Mouse (Mus musculus) embryonic facial prominence, embryonic 10.5 days (tissue): Measurements from ENCODE around the gene Pcbp2. TPM values are rescaled to one million over a fixed set of nuclear protein-coding genes. Genes with fewer than 3 reads are reported as not detected.

Source experiments
- DNase-seq: peaks from one replicate; pipeline ENCODE4 v3.0.0-alpha.2; 2017; ENCODE audit warnings: low spot score
- H3K27ac ChIP-seq: fragments of 300-500 bp; sonication (generic); replicated peaks from 2 replicates; pipeline ENCODE4 v1.5.1; 2016; ENCODE audit warnings: mild to moderate bottlenecking
- H3K27me3 ChIP-seq: fragments of 300-500 bp; sonication (generic); replicated peaks from 2 replicates; pipeline ENCODE4 v1.6.1; 2016; ENCODE audit warnings: low read depth, mild to moderate bottlenecking; ENCODE audit not compliant: poor library complexity, severe bottlenecking
- H3K36me3 ChIP-seq: fragments of 300-500 bp; sonication (generic); replicated peaks from 2 replicates; pipeline ENCODE4 v1.6.1; 2016; ENCODE audit warnings: mild to moderate bottlenecking, moderate library complexity
- H3K4me1 ChIP-seq: fragments of 300-500 bp; sonication (generic); 2 replicates; pipeline ENCODE4 v1.6.1; 2016
- H3K4me3 ChIP-seq: fragments of 300-500 bp; sonication (generic); 2 replicates; pipeline ENCODE4 v1.5.1; 2016; ENCODE audit warnings: mild to moderate bottlenecking, moderate library complexity
- H3K9me3 ChIP-seq: fragments of 300-500 bp; sonication (generic); 2 replicates; pipeline ENCODE4 v1.6.1; 2016; ENCODE audit warnings: mild to moderate bottlenecking
- WGBS: fragments of 180-500 bp; shearing (Covaris S2); methylation state at CpG from one replicate; pipeline ENCODE4 v1.1.7; 2016; 5-methylcytosine and 5-hydroxymethylcytosine counted together
- polyA plus RNA-seq: library from polyadenylated mRNA; unstranded; fragments of >200 nt; fragmentation: Nextera tagmentation; extraction: Ambion mirVana; gene quantifications from 2 replicates; pipeline ENCODE4 v1.2.1, GENCODE M21; 2016

Pcbp2 gene
- polyA plus RNA-seq, 1 experiment from 2014 or later: 217 TPM

DNA sequence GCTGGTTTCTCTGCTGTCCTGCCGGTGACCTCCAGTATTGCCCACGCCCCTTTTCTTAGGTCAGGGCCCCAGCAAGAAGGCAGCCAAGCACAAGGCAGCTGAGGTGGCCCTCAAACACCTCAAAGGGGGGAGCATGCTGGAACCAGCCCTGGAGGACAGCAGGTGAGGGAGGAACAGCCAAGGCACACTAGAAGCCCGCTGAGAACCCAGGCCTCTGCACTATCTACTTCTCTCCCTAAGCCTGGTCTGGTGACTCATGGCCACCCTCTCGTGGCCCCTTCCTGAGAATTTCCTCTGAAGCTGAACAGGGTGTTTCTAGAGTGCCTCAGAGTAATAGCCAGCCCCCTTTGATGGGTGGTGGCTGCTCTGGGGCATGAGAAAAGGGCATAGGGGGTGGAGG lies 50.1 kb downstream of the Pcbp2 start:
- peaks cover 38% of the 10 kb centered on the region for H3K4me1 ChIP-seq
- 86% methylated on average over 4 of the region's 4 CpGs for WGBS
- H3K9me3 ChIP-seq: no peaks in the 10 kb centered on the region
- no peaks in the 10 kb centered on the region for H3K27me3 ChIP-seq
- no peak overlapping the region for H3K27ac ChIP-seq
- H3K4me3 ChIP-seq: peak overlapping the region; percentile 84; the same call in 1 of the 2 replicates
- H3K36me3 ChIP-seq: peaks cover 47% of the 10 kb centered on the region
- no peak for DNase-seq

DNA sequence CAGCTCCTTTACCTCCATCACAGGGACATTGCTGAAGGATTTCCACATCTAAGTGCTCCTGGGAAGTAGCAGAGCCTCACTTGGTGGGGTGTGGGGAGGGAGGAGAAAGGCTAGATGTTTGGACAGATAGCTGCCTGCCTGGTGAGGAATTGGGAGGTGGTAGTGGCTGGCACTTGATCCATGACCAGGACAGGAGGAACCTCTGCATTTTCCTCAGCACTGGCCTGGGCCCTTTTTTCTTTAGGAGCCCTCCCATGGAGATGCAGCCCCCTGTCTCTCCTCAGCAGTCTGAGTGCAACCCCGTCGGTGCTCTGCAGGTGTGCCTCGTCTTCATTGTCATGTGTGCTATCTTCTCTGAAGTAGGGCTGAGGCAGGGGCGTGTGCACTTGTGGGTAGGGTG lies 51.1 kb downstream of the Pcbp2 start:
- H3K4me1 ChIP-seq: peaks cover 28% of the 10 kb centered on the region
- peaks cover 56% of the 10 kb centered on the region for H3K36me3 ChIP-seq
- H3K27ac ChIP-seq: no peak overlapping the region
- WGBS: 89% methylated on average over 4 of the region's 4 CpGs
- DNase-seq: no peak
- no peaks in the 10 kb centered on the region for H3K27me3 ChIP-seq
- H3K9me3 ChIP-seq: no peaks in the 10 kb centered on the region
- H3K4me3 ChIP-seq: no peak overlapping the region

DNA sequence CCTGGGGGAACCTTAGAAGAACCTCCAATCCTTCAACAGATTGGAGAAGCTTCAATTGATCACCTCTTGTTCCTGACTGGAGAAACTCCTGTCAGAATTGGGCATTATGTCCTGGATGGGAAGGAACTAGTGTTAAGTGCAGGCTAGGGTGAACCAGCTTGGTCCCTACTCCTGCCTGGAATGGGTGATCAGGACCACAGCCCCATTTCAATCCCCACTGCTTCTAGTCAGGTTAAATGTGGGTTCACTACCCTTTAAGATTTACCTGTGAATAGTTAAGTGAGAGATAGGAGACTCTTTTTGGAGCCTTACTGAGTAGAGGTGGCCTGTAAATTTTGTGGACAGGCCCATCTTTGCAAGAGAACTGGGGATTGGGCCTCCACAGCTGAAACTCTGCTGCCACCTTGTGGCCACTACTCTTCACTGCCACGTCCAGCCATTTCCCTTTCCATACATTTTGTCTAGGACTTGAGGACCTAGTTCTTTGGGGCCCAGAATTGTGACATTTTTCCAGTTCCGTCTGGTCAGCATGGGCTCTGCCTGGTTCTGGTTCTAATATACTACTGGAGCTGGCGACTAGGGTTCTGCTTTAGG lies 54.6 kb downstream of the Pcbp2 start, which contains the start of gene Npff:
Gene Npff, minus strand, starts transcription at position 51 of the 594 bp plus-strand sequence.
- Histone ChIP-seq H3K9me3 (no peaks in the 10 kb centered on the region), H3K27ac (no peak within 1 kb of the TSS), H3K4me3 (no peak within 1 kb of the TSS), H3K4me1 (peaks cover 6% of the 10 kb centered on the region), H3K27me3 (no peaks in the 10 kb centered on the region), H3K36me3 (peaks cover 81% of the 10 kb centered on the region)
- 7% methylated on average over 3 of the region's 3 CpGs for WGBS
- DNase-seq: peak; percentile 83

DNA sequence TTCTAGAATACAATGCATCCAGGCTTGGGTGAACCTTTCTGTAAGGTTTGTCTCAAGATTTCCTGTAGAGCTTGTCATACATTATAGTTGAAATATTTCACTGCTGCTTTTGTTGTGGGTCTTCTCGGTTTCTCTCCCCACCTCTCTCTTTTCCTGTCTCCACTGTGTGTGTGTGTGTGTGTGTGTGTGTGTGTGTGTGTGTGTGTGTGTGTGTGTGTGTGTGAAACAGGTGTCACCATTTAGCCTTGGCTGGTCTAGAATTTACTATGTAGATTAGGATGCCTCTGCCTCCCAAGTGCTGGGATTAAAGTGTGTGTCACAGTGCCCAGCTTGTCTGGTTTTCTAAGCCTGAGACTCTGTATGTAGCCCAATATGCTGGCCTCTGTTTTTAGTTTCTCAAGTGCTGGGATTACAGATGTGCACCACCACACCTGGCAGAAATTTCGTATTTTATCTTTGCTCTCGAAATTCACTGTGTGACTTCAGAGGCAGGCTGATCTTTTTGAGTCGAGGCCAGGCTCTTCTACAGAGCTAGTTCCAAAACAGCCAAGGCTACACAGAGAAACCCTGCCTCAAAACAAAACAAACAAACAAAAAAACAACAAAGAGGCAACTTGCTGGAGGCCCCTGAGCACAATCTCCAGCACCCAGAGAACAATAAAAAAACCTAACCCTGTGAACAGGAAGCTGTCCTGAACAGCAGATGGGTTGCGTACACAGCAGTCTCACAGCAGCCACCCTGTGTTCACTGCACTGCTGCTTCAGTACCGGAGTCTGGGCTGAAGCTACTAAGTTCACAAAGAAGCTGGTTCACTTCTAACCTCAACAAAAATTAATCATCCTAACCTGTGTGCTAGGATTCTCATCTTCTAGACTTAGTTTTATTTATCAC lies 56.0 kb downstream of the Pcbp2 start:
- Histone ChIP-seq H3K4me3 (no peak overlapping the region), H3K9me3 (no peaks in the 10 kb centered on the region), H3K4me1 (no peaks in the 10 kb centered on the region), H3K27me3 (no peaks in the 10 kb centered on the region), H3K36me3 (peaks cover 80% of the 10 kb centered on the region), H3K27ac (no peak overlapping the region)
- WGBS: 85% methylated on average over 6 of the region's 6 CpGs
- DNase-seq: no peak

DNA sequence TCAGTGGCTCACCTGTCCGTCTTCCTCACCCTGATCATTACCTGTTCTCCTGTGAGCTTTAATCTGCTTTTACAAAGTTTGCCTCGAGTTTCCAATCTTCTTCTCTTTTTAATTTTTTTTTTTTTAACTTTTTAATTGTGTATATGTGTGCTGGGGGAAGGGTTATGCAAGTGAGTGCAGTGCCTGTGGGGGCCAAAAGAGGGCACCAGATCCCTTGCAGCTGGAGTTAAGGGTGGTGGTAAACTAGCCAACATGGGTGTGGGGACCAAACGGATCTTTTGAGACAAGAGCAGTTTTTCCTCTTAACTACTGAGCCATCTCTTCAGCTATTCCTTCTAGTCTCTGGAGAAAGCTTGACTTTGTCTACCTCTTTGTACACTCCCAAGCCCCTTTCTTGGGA lies 57.6 kb downstream of the Pcbp2 start:
- Histone ChIP-seq H3K27me3 (no peaks in the 10 kb centered on the region), H3K9me3 (no peaks in the 10 kb centered on the region), H3K4me1 (no peaks in the 10 kb centered on the region), H3K36me3 (peaks cover 79% of the 10 kb centered on the region), H3K4me3 (no peak overlapping the region), H3K27ac (no peak overlapping the region)
- no peak for DNase-seq
- WGBS: 80% methylated on average over 3 of the region's 3 CpGs

DNA sequence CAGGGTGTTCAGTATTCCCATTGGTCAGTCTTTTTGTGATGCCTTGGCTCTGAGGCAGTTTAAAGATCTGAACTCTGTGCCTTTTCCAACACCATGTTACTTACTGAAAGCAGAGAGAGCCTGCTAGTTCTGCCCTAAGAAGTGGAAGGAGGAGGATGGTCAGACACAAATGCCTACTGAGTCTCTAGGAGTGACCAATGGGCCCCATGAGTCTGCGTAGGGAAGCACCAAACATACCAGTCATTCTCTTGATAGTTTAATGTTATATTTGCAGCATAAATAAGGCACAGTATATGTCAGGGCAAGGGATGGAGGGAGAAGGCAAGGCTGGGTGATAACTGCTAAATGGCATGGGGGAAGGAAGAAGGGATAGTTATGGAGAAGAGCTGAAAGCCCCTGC lies 58.1 kb downstream of the Pcbp2 start:
- no peak for DNase-seq

DNA sequence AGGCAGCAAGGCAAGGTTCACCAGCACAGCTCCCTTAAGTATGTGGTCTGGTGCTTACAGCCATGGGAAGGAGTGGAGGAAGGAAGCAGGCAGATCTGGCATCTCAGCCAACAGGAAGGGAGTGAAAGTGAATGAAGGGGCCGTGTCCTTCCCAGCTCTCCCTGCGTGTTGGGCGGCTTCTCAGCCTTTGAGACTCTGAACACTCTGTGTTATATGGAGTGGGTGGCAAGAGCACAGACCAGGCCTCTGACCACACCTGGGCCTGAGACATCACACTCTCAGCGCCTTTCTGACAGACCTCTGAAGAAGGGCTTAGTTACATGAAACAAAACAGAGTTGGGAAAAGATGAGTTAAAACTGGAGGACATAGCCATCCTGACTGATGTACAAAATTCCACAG lies 60.2 kb downstream of the Pcbp2 start:
- Histone ChIP-seq H3K4me3 (no peak overlapping the region), H3K36me3 (peaks cover 80% of the 10 kb centered on the region), H3K27me3 (no peaks in the 10 kb centered on the region), H3K27ac (no peak overlapping the region), H3K9me3 (no peaks in the 10 kb centered on the region), H3K4me1 (no peaks in the 10 kb centered on the region)
- WGBS: 82% methylated on average over 4 of the region's 4 CpGs
- DNase-seq: no peak

More for the DNA sequence above, 58.1 kb downstream of the Pcbp2 start:
- no peaks in the 10 kb centered on the region for H3K27me3 ChIP-seq
- no peaks in the 10 kb centered on the region for H3K4me1 ChIP-seq
- no peak overlapping the region for H3K4me3 ChIP-seq
- peaks cover 82% of the 10 kb centered on the region for H3K36me3 ChIP-seq
- 86% methylated on average over 1 of the region's 1 CpGs for WGBS
- no peak overlapping the region for H3K27ac ChIP-seq
- H3K9me3 ChIP-seq: no peaks in the 10 kb centered on the region

DNA sequence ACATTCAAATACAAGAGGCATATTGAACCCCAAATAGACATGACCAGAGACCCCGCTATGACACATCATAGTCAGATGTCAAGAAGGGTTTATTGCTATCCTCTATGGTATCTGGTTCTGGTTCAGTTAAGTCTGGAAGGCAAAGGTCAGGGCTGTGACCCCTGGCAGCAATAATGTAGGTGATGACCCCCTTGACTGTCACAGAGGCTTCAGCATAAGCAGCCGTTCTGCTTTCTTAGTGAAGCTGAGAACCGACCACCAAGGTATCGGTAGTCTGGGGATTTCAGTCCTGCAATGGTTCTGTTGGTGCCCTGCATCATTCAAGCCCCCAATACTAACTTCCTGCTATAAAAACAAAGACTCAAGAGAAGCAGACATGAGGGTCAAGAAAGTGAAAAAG lies 61.2 kb downstream of the Pcbp2 start:
- no peak overlapping the region for H3K4me3 ChIP-seq
- H3K27me3 ChIP-seq: no peaks in the 10 kb centered on the region
- 88% methylated on average over 4 of the region's 4 CpGs for WGBS
- DNase-seq: no peak
- no peak overlapping the region for H3K27ac ChIP-seq
- H3K36me3 ChIP-seq: peaks cover 83% of the 10 kb centered on the region
- H3K4me1 ChIP-seq: no peaks in the 10 kb centered on the region
- no peaks in the 10 kb centered on the region for H3K9me3 ChIP-seq

DNA sequence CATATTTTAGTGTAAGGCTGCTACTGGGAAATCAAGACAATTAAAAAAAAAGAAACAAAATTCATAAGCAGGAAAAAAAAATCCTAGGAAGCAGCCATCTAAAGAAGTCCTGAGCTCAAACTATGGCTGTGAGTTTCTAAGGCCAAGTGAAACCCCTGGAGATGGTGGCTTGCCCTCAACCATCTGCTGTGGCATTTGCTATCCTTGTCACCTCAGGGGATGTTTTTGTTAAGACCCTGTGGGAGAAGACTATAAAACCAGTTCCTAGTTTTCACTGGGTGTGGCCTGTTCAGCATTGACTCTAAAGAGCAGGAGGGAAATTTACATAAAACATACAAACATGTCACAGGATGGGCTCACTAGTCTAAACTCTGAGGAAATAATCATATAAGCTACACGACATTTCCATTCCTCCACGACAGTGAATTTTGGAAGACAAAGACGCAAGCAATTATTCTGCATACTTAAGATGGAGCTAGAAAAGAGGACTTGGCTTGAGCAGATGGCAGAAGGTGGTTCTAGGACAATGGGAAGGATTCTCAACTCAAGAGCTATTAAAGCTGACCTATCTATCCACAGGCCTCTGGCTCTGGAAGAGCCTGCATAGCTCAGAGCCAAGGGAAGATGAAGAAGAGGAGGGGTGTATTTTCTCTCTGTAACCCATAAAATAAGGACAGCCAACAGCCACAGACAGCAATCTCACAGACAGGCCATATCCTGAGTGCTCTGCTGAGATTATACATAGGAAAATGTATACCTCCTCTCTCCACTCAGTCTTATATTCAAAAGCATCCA lies 62.0 kb downstream of the Pcbp2 start:
- H3K4me1 ChIP-seq: no peaks in the 10 kb centered on the region
- no peak overlapping the region for H3K4me3 ChIP-seq
- 91% methylated on average over 3 of the region's 3 CpGs for WGBS
- DNase-seq: no peak
- no peak overlapping the region for H3K27ac ChIP-seq
- peaks cover 90% of the 10 kb centered on the region for H3K36me3 ChIP-seq
- no peaks in the 10 kb centered on the region for H3K27me3 ChIP-seq
- no peaks in the 10 kb centered on the region for H3K9me3 ChIP-seq

DNA sequence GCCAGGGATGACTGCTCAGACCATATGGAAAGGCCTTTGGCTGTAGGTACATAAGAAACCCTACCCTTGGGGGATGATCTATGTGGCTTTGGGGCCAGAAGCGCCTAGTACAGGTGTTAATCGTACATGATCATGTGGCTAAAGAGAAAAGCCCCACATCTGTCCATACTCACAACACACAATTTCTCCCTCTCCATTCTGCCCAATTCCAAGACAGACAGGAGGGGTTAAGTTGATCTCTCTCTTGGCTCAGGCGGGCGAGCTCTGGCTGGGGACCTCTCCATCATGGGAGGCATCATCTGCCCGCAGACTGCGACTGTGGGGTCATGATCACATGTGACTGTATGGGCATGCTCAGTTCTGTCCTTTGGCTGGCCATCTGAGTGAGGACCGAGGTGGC lies 63.6 kb downstream of the Pcbp2 start:
- no peaks in the 10 kb centered on the region for H3K27me3 ChIP-seq
- H3K27ac ChIP-seq: no peak overlapping the region
- 97% methylated on average over 7 of the region's 7 CpGs for WGBS
- no peak overlapping the region for H3K4me3 ChIP-seq
- H3K9me3 ChIP-seq: no peaks in the 10 kb centered on the region
- peaks cover 84% of the 10 kb centered on the region for H3K36me3 ChIP-seq
- no peaks in the 10 kb centered on the region for H3K4me1 ChIP-seq
- no peak for DNase-seq

DNA sequence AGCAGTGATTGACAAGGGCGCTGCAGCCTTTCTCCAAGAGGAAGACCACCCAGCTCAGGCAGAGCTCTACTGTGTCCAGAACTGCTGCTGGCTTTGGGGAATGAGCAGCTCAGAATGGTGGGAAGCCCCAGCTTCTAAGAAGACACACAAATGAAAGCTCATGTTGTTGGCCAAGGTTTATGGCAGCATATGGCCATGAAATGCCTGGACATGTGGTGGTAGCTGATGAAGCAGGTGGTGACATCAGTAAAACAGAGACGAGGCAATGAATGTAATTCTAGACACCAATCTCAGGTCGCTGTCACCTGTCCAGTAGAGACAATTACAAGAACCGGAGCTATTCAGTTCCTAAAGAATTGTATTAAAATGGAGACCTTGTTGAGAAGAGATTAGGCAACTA lies 74.5 kb downstream of the Pcbp2 start:
- no peaks in the 10 kb centered on the region for H3K27me3 ChIP-seq
- peaks cover 84% of the 10 kb centered on the region for H3K36me3 ChIP-seq
- no peak for DNase-seq
- H3K9me3 ChIP-seq: no peaks in the 10 kb centered on the region
- no peak overlapping the region for H3K4me3 ChIP-seq
- 91% methylated on average over 4 of the region's 4 CpGs for WGBS
- no peak overlapping the region for H3K27ac ChIP-seq
- H3K4me1 ChIP-seq: no peaks in the 10 kb centered on the region

DNA sequence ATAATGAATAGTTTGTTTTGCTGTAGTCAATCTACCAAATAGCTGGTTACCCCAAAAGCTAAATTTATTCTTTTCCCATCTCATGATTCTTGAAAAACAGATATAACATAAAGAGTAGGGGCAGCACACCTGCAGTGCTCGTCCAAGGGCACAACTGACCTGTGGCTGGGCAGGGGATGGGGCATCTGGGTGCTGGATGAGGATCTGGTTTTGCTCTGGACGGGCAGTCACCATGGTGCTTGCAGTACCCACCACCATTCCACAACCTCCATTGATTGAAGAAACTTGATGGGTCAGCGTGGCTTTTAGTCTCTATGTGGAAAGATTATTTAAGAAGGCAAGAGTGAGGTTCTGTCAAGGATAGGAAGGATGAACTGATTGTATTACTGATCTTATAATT lies 75.9 kb downstream of the Pcbp2 start:
- H3K27ac ChIP-seq: no peak overlapping the region
- DNase-seq: no peak
- H3K27me3 ChIP-seq: no peaks in the 10 kb centered on the region
- no peak overlapping the region for H3K4me3 ChIP-seq
- H3K4me1 ChIP-seq: no peaks in the 10 kb centered on the region
- WGBS: 89% methylated on average over 3 of the region's 3 CpGs
- no peaks in the 10 kb centered on the region for H3K9me3 ChIP-seq
- H3K36me3 ChIP-seq: peaks cover 77% of the 10 kb centered on the region
